Mouse (Mus musculus) spleen, adult 18-20 months (tissue): ENCODE measurements around the gene Slc25a17.

Experiments
- DNase-seq, 2 experiments: peaks; one replicate each; pipeline ENCODE4 v3.0.0; 2022; ENCODE audit warnings: mixed read lengths in 2 of 2

The Slc25a17 gene

DNA sequence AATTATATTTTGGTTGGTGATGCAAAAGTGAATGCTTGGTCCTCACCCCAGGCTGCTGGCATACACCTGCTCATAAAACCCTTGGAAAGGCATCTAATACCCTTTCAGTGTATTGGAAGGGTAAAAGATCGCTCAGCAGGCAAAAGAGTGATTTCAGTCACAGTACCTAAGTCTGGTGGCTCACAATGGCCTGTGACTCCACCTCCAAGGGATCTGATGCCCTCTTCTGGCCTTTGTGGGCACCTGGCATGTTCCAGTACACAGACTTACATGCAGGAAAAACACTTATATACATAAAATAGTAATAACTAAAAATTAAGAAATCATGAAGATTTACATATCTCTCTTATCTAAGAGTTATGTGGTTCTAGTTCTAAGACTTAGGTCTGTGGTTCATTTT lies 8.0 kb downstream of the Slc25a17 start:
- DNase-seq: no peak

DNA sequence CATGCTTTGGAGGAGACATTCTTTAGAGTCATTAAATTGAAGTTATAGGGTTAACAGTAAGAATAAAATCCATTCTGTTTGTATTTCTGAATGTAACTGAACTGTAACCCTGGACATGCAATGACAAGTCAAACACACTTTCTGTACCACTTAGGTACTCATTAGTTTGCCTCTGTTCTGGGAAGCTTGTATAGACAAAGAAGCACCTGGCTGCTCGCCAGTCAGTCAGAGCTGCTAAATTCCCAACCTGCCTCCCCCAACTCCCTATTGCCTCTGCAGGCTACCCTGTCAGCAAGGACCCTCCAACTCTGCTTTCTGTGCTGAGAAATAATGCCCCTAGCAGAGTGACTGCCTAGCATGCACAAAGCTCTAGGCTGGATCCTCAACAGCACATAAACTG lies 10.2 kb downstream of the Slc25a17 start:
- no peak for DNase-seq

DNA sequence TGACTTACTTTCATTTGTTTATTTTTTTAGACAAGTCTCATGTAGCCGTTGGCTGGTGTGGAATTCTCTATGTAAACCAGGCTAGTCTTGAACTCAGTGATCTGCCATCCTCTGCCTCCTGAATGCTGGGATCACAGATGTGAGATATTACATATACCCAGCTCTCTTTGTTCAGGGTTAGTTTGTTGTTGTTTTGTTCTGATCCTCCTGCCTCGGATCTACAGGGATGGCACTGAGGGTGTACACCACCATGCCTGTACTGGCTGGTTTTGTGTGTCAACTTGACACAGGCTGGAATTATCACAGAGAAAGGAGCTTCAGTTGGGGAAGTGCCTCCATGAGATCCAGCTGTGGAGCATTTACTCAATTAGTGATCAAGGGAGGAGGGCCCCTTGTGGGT lies 12.2 kb downstream of the Slc25a17 start:
- DNase-seq: no peak

DNA sequence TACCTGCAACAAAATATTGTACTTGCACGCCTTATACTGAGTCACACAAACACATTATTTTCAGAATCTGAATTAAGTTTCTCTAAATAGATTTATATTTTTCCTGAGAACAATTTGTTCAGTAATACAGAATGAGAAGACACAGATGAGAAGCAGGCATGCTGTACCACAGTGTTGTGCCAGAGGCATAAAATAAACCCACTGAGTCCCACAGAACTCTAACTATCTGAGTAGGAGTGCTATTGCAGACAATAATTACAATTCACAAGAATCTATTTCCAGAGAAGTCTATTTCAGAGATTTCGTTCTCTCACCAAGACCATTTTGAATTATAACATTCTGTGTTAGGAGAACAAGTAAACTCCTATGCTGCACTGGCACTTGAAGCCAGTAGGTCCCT lies 13.1 kb downstream of the Slc25a17 start:
- DNase-seq: no peak

DNA sequence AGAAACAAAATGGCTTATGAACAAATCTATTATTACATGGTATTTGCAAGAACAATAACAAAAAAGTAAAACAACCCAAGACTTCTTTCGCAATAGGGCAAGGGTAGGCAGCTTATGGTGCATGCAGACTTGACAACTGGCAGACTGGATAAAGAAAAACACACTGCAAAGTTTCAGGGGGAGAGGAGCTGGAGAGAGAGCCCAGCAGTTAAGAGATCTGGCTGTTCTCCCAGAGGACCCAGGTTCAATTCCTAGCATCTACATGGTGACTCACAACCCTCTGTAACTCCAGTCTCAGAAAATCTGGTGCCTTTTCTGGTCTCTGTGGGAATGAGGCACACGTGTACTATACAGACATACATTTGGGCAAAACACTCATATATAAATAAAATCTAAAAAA lies 19.2 kb downstream of the Slc25a17 start:
- no peak for DNase-seq

DNA sequence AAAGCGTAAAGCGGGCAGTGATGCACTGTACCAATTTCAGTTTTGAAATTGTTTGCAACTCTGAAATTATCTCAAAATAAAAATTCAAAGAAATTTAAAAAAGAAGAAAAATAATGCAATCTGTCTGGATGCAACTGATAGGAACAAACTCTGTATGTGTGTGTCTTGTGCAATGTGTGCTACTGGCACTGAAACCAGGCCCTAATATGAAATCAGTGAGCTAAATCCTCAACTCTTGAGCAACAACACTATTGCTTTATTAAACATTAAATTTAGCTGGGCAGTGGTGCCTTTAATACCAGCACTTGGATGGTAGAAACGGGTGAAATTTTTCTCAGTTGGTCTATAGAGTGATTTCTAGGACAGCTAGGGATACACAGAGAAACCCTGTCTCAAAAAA lies 21.5 kb downstream of the Slc25a17 start:
- no peak for DNase-seq

DNA sequence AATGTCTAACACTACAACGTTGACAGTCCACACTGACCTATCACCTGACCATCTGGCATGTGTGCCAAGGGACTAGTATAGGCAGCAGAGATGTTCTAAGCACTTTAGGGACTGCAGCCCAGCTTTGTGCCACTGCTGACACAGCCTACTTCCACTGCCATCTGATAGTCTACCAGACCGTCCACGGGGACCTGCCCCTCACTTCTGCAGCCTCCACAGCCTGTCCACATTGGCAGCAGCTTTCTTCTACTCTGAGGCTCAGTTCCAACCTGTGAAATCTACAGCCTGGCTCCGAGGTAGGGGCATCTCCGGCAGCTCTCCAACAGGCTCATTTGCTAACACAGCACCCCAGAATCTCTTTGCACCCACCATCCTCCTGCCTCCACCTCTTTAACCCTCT lies 24.1 kb downstream of the Slc25a17 start:
- DNase-seq: no peak

DNA sequence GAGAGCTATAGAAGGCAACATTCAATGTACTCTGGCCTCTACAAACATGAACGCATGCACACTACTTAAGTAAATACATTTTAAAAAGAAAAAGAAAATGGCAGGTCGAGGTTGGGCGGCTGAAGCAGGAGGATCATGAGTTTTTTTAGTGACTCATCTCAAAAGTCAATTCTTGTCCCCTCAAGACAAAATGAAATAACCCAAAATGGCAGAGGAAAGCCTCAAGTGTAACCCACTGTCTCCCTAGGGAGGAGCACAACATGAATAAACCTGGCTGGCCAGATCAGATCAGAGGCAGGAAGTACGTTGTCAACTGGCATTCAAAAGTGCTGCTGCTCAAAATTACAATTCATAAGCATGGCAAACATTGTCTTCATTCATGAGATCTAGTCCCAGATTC lies 28.1 kb downstream of the Slc25a17 start:
- DNase-seq: no peak

DNA sequence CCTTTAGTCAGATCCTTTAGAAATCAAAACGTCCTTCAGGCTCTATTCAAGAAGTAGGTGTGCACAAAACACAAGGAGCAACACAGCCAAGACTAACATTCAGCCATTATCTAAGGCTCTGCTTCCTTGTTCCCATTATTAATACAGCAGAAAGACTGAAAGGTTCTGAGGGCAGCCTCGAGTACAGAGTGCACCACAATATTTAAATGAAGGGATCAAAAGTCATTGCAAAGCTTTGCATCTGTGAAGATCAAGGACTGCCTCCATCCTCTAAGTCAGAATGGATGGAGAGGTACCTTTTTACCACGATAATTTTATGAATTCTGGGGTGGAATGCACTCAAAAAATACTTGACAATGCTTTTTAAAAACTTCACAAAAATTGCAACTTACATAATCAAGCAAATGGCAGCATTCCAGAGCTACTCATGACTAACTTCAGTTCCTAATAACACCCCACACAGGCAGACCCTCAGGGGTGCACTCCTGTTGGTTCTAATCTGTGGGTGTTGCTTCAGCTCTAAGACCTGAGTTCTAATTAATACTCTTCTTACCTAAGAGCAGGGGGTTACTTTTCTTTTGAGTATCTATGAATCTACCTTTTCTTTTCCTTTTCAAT lies 29.7 kb downstream of the Slc25a17 start:
- no peak for DNase-seq

DNA sequence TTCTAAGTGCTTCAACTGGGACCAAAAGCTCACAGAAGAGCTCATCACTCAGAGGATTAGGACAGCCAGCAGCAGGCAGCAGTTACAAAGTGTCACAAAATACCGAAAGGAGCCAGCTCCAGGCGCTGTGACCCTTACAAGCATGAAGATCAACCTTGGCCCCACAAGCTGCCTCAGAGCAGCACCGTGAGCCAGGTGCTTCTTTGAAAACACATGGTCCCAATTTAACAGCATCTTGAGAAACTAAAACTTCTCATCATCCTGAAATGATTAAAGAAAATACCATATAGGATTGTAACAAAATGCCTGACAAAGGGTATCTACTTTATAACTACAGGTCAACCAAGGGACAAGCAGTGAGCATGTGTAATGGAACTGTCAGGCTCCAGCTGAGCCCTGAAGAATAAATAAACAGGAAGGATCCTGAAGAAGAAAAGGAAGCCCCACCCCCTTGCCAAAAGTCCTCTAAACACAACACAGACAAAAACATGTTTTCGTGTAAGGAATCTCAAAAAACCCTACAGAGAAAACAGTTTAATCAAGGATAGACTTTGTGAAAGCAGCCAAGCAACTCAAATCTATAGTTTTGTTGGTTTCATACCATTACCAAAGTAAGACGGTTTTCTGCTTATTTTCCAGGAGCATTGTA lies 30.8 kb downstream of the Slc25a17 start:
- no peak for DNase-seq

DNA sequence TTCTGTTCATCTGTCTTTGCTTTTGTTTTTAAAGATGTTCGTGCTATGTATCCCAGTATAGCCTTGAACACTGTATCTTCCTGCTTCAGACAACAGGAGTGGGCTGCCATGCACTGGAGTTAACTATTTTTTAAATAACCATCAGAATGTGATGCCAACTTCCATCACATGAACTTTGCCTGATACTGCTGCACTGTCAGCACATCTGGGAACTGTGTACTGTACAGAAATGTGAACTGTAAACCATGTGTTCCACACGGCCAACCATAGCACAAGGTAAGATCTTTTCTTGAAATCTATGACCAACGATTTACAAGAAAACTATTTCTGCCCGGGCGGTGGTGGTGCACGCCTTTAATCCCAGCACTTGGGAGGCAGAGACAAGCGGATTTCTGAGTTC lies 33.1 kb downstream of the Slc25a17 start:
- DNase-seq: no peak

DNA sequence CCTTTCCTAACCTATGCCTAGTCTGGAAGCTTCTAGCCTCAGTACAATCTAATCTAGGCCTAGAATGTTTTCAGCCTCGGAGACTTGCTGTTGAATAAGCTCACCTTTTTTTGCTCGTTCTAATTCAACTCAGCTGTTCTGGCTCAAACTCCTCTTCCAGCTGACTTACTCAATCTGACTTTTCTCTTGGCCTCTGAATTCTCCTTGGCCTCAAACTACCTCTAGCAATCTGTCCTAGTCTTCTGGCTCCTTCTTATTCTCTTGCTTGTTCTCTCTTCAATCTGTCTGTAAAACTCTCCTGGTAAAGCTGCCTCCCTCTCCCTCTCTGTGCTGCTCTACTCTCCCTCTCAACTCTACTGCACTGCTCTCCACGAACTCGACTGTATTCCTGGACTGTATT lies 35.6 kb downstream of the Slc25a17 start:
- DNase-seq: no peak

DNA sequence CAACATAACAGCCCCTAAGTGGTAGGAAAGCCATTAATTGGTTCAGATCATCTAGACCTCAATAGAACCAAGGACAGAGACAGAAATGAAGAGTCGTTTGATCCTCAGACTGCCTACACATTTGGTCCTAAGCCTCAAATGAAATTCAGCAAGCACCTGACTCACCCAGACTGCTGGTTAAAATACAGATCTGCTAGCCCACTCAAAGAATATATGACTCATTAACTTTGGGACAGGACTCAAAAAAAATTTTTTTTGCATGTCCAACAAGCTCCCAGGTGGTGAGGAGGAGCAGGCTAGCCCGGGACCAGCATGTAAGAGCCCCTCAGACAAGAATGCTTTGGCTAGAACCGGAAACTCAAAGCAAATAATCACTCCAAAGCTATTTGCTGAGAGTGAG lies 40.5 kb downstream of the Slc25a17 start:
- DNase-seq: no peak

DNA sequence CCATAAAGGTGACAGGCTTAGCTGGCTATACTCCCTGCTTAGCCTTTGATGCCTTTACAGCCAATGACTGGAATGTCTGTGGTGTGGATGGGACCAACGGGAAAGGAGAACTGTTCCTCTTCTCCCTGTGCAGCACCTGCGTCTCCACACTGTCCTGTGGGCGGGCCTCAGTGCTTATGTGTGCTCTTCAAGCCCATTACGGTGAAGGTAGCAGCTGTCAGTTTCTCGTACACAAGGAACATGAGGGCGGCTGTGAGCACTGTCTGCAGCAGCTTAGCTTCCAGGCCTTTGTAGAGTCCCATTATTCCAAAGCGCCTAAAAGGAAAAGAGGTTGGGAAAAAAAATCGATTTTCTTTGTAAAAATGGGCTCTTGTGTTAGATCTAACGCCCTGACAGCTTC lies 41.1 kb downstream of the Slc25a17 start:
- no peak for DNase-seq

DNA sequence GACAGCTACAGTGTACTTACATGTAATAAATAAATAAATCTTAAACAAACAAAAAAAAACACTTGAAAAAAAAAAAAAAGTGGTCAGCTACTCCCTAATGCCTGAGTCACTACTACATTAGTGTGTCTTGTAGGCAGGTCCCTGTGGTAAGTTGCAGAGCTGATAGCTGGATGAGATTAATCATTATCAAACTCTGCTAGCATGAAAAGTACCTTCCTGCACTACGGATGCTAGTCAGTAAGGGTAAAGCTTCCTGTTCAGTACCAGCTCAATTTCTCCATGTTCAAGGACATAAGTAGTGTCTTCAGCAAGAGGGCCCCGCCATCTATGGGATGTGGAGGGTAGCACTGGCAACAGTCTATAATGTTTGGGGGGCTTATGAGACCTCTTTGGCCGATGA lies 46.7 kb downstream of the Slc25a17 start:
- DNase-seq: no peak

DNA sequence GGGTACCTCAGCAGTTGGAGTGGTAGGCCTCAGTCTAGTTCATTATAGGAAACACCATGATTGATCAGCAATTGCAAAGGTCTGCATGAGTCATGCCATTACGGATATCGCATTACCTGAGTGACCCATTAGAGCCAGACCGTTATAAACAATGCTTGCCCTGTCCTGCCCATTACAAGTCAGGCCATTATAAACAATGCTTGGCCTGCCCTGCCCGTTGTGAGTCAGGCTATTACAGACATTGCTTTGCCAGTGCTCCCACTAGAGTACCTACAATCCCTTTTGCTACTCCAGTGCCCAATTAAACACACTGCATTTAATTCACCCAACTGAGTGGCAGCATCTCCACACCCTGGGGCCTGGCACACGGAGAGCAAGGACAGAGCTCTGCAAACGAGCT lies 49.6 kb downstream of the Slc25a17 start:
- DNase-seq: no peak

DNA sequence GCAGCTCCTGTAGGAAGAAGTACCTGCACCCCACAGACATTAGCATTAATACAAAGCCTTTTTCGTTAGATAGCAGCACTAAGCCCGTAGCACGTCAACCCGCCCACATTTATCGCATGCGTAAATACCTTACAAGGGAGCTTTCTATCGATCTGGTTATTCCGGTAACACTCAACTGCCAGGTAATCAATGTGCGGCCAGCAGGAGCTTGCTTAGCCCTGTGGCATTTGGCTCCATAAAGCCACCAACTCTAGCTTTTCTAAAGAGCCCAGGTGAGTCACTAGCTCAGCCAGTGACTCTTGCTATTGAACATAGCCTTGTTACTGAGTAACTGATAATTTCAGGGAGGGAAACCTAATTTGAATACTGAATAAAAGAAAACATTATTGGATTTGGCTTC lies 50.3 kb downstream of the Slc25a17 start:
- DNase-seq: no peak

DNA sequence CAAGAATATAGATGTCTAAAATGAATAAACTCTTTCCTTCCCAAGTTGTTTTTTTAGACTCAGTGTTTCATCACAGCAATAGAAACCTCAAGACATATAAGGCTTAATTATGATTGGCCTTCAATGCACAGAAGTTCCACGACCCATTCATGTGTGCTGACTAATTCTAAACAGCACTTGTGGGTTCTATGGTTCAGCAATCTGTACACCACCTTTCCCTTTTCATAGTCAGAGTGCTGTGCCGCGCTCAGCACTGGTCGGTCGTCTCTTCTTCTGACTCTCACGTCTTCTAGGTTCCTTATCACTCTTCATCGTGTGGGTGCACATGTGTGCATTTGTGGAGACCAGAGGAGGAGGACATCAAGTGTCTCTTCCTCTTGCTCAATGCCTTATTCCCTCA lies 52.6 kb downstream of the Slc25a17 start:
- no peak for DNase-seq

DNA sequence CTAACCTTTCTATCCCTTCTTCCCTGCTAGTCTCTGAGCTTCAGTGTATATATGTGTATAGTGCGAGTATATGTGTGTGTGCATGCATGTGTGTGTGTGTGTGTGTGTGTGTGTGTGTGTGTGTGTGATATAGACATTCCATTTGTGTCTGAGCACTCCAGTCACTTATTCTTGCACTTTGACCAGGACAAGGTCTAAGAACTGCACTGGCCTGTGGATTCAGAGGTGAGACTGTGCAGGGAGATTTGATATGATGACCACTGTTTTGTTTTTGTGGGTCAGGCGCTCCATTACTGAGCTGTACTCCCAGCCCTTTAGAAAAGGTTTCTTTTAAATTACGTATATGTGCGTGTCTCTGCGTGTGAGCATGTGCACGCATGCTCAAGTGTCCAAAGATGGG lies 54.1 kb downstream of the Slc25a17 start:
- DNase-seq: no peak

DNA sequence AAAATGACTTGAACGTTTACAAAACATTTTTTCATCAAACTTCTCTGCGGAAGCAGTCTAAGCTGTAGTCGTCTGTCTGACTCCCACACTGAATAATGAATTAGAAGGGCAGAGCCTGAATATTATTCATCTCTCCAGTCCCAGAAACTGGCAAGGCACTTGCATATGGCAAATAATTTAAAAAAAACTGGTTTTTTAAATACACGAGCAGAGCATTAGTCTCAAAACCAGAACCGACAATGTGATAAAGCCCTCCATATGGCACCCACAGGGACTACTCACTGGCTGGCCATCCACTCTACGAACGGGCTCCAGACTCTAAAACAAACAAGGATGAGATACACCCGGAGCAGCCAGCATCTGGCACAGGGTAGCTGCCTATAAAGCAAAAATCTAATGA lies 55.6 kb downstream of the Slc25a17 start:
- DNase-seq: no peak

DNA sequence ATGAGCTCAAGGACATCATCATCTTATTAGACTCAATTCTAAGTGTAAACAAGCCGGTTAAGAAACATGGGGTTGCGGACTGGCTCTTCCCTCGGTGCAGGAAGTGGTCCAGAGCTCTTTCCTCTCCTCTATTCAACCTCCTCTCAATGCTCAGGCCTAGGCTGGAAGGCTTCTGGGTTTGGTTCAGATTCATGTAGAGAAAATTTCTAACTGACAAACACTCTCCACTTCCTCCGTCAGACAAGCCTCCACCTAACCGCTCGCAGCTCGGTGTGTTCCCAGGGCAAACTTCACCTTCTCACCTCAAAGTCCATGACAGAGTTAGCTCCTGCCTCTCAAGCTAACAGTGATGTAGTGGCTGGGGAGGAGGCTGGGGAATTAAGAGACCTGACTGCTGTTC lies 56.6 kb downstream of the Slc25a17 start:
- DNase-seq: no peak

DNA sequence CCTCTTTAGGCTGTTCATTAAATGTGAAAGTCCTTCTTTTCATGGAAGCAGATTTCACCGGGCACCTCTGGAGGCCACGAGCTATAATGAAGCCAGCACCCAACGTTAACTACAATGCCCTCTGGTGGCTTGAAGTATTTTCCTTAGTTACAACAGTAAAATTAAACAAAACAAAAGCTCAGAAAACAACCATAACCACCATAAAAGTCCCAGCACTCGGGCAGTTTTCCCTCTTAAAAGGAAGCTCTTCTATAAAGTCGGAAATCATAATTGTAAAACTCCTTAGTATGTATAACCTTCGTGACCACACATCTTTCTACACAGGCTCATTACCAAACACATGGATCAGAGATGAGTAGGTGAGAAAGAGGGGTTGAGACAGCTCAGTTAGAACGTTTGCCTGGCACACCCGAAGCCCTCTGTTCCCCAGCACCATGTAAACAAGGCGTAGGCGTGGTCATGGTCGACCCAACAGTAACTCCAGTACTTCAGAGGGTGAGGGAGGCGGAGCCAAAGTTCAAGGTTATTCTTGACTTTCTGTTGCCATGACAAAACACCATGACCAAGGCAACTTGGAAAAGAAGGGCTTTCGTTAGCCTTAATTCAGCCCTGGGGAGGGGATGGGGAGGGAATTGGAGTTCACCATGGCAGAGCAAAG lies 58.3 kb downstream of the Slc25a17 start:
- DNase-seq: peak in 1 of 2 experiments; percentile 10

DNA sequence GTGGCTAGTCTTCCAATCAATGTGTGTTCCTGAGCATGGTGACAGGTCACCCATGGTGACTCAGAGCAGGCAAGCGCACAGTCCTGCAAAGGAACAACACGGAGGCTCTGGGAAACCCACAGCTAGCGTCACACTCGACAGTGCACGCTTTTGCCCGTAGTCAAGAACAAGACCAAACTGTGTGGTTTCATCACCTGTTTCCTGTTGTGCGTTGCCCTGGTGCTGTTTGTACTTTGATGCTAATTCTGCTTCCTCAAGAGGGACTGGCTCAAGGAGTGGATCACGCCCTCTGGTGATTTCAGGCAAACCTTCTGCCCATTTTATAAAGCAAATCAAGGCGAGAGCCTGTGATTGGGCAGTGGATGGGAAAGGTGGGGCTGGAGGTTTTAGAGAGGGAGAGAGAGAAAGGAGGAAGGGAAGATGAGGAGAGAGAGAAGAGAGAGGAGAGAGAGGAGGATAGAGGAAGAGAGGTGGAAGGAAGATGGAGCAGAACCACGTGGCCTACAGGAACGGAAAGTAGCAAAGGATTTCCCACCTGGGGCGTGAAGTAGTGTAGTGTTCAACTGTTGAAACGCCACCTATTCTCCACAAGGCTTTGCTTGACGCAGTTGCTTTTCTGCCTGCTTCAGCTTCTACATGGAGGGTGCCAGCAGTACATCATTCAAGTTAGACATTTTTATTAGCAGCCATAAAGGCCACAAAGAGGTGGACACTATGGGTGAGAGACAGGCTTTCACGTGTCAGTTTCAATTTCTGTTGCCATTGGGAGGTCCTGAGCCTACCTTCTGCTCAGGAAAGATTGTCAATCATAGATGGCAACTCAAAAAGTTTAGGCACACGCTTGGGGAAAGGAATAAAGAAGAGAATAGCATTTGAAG lies 59.2 kb downstream of the Slc25a17 start:
- DNase-seq: peak; percentile 31 to 45
